Mouse (Mus musculus) adrenal gland, adult (tissue): ENCODE results near the gene Ppat.
"Not testable (repeated sequence)": the region's sequence is repeated elsewhere in the genome, so short reads cannot be mapped to it uniquely, and the experiment has no call there.

Experiments used
- DNase-seq, 2 experiments: peaks; one replicate each; pipeline ENCODE4 v3.0.0; 2022 to 2023; ENCODE audit warnings: low spot score in 1 of 2; ENCODE audit not compliant: inconsistent age in 2 of 2

The Ppat gene

DNA sequence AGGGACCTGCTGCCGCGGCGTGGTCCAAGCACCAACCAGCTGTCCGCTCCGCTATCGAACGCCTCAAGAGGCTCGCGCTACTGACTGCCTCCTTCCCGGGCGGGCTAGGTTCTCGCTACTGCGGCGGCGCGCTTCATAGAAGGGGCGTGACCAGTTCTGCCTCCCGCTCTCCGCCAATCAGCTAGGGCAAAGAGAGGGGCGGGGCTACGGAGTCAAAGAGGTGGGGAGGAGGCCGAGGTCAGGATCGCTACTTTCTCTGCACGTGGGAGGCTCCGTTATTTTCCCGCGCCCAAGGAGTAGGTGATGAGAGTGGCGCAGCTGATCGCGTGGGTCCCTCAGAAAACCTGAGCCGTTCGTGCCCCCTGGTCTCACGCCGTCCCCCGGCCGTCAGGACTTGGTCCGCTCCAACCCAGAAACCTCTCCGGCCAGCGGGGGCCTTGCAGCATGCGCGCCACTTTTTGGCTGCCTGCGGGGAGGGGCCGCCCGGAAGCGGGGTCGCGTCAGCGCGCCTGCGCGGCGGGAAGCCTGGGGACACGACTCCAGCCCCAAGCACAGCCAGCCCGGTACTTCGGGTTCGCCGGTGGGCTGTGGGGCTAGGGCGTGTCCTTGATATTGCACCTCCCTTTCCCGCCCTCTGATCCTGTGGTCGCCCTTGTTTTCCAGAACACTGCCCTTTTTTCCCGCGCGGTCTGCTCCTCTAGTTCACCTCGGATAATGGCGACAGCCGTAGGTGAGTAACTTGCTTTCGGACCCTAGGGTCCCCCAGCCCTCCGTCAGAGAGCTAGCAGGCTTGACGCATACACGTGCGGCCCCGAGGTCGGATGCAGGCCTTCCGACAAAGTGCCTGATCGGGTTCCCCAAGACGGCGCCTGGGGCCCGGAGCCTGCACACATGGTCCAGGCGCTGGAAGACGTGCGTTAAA, at the start of gene Ppat, which contains the start of gene Paics:
Gene Ppat, minus strand, starts transcription at position 473 of the 922 bp plus-strand sequence.
Gene Paics, plus strand, starts transcription at position 202 of the 922 bp plus-strand sequence.
- DNase-seq: peak; percentile 99 to 100

DNA sequence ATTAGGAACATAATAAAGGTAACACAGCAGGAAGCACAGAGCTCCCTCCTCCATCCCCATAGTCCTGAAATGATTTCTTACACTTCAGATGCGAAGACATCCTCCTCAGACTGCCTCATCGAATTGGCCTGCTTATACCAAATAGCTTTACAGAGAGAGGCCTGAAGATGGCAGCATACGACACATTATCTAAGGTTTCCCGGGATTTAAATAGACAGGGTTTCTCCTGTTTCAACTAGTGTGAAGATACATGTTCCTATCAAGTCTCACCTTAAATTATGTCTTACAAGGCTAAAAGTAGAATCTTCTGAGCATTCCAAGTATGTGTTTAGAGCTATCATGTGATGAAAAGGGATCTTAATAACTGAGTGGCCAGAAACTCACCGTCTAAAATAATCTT, 47.0 kb upstream of the Ppat start:
- peak in 1 of 2 experiments; percentile 46 for DNase-seq

DNA sequence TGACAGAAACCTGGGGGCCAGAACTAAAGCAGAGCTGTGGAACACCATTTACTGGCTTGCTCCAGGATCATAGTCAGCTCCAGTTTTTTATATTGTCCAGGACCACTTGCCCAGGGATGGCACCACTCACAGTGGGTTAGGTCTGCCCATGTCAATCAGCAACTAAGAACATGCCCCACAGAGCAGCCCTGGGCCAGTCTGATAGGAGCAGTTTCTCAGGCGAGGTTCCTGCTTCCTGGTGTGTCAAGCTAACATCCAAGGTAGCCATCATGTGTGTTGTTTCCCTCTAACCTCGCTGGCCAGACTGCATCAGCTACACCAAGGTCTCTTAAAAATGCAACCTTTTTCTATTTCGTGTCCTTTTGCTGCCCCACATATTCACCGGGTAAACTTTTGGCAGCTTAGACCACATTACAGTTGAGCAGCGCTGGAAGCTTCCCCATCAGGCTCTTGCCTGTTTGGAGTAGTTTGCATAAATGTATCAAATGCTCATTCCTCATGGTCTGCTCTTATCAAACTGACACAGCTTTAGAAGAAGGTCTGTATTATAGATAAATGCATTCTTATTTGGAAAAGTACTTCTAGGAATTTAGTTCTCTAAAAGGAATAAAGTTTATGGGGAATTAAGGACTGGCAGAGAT, 41.9 kb upstream of the Ppat start:
- DNase-seq: no peak

DNA sequence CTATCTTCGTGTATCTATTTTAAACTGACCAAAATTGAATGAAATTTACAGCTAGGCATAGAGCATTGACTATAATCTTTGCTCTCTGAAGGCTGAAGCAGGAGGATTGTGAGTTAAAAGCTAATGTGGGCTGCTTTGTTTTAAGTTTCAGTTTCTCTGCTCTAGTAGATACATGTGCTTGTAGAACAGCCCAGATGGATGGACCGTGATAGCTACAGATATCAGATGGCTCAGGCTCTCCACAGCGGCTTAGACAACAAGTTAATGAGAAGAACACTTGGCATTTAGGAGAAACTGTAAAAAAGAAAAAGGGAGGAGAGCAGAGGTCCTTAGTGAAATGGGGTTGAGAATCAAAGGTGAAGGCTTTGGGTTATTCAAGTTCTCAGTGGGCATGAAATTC, 39.4 kb upstream of the Ppat start:
- DNase-seq: no peak

DNA sequence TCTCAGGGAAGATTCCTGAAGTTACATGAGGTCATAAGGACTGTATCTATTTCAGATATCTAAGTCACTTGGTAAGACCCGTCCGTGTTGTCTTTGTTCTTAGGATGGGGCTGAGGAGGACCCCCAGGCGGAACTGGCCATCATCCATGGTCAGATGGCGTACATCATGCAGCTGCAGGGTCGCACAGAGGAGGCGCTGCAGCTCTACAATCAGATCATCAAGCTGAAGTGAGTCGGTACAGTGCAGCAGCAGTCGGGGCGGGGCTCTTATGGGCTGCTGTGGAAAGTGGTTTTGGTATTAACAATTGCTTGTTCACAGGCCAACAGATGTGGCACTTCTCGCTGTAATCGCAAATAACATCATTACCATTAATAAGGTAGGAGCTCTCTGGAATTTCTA, 32.6 kb upstream of the Ppat start:
- DNase-seq: no peak

DNA sequence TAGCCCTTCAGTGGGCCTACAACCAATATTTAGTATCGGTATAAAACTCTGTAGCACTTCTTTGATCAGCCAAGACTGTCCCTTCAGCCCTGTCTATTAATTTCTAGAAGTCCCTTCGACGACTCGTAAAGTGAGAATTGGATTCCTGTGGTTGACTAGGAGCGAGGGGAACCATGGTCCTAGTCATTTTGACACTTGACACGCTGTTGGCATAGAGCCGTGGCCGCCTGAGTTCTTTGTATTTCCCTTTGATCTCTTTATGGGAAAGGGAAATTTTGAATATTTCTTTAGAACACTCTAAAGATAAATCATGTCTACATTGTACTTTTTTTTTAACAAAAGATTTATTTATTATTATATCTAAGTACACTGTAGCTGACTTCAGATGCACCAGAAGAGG, 24.4 kb upstream of the Ppat start:
- DNase-seq: peak; percentile 53 to 70

DNA sequence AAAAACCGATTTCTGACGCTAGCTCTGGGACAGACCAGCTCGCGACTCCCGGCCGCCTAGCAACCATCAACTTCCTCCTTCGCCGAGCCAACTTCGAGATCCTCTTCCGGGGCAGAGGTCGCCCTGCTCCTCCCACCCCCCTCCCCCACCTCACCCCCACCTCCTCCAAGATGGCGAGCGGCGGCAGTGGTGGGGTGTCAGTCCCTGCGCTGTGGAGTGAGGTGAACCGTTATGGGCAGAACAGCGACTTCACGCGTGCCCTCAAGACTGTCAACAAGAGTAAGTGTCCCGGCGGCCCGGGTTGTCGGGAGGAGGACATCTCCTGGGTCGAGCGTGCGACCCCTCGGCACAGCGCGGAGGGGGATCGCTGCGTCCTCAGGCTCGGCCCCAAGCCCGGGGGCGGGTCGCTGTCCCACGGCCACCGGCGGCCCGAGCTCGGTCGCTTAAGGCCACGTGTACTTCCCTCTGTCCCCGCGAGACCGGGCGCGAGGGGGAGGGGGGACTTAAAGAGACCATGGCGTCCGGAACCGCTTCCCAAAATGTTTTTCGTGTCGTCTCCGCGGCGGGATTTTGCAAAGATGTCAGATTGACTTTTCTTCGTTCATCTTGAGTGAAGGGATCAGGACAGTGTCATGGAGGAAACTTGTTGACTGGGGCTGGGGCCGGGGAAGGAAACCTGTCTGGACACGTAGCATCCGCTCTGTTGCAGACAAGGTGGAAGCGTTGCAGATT, 23.3 kb upstream of the Ppat start, which contains the start of gene Srp72:
Gene Srp72, plus strand, starts transcription at position 130 of the 732 bp plus-strand sequence.
- peak; percentile 90 to 96 for DNase-seq

DNA sequence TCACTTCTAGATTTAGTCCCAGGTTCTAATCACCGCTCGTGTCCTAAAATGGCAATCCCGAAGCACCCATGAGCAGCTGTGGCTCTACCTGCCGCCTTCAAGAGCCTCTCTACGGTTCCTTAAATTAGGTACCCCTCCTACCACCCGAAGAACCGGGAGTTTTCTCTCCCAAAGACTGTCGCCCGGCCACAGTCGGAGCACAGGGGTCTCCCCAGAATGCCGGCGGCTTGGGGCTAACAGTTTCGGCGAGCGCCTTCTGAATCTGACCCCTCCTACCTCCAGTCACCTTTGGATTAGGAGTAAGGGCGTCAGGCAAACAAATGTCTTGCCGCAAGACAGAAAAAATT, 22.8 kb upstream of the Ppat start:
- DNase-seq: no peak

DNA sequence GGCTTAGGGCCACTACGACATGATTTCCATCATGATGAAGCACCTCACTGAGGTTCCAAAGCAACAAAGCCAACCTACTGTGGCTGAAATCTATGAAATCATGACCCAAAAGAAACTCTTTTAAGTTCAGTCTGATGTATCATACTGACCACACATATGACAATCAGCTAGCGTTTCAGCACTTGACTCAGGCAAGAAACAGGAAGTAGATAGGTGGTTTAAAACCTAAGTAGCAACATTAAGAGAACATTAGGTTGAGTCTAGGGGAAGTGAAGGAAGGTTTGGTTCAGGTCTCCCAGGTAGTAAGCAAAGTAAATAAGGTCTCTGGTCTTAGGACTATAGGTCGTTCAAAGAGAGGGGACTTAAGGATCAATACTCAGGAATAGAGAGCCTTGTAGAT, 22.1 kb upstream of the Ppat start:
- DNase-seq: no peak

DNA sequence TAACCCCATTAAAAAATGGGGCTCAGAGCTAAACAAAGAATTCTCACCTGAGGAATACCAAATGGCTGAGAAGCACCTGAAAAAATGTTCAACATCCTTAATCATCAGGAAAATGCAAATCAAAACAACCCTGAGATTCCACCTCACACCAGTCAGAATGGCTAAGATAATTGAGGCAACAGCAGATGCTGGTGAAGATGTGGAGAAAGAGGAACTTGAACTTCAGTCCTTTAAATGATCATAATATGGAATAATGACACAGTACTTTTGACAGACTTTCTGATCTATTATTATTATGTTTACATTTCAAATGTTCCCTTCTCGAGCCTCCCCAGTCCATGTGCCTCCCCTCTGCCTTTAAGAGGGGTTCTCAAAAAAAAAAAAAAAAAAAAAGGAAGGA, 19.7 kb upstream of the Ppat start:
- DNase-seq: not testable (repeated sequence)

DNA sequence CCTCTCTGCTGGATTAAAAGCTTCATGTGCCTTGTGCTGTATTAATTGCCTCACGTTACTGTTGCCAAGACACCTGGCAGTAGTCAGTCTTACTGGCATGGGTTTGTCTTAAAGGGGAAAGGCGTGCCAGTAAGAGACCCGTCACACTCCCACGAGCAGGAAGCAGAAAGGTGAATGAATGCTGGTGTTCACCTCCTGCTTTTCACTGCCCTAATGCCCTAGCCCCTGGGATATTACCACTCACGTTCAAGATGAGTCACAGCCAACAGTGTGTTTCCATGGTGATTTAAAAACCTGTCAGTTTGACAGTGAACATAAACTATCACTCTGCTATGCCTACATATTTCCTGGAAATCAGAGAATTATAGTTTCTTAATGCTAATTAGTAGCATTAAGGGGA, 17.9 kb upstream of the Ppat start:
- DNase-seq: peak in 1 of 2 experiments; percentile 35

DNA sequence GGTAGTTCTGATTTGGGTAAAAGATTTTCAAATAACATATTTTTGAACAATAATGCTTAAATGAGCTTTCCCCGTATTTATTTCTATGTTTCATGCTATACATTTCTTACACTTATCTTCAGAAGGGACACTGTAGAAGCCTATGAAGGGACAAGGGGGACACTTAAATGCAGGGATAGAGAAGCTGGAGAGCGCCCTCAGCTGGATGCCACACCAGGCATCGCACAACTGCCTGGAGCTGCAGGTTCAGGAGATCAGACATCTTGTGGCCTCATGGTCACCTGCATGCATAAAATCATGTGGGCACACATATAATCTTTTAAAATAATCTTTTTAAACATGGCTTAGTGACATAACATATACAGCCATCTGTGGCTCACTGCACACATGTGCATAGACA, 13.3 kb upstream of the Ppat start:
- DNase-seq: peak; percentile 31 to 55

DNA sequence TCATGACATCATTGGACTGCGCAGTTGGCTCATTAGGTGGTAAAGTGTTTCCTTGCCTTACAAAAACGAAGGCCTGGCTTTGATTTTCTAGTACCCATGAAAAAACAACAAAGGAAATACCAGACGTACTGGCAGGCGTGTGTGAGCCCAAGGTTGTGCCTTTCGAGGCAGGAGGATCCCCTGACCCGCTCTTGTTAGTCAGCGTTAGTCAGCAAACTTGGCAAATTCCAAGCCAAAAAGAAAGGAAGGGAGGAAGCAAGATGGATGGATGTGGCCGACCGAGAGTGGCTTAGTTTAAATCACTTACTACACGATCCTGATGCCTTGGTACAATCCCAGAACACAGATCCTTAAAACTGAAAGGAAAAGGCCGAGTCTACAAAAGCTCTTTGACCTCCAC, 11.2 kb upstream of the Ppat start:
- peak; percentile 78 to 90 for DNase-seq

DNA sequence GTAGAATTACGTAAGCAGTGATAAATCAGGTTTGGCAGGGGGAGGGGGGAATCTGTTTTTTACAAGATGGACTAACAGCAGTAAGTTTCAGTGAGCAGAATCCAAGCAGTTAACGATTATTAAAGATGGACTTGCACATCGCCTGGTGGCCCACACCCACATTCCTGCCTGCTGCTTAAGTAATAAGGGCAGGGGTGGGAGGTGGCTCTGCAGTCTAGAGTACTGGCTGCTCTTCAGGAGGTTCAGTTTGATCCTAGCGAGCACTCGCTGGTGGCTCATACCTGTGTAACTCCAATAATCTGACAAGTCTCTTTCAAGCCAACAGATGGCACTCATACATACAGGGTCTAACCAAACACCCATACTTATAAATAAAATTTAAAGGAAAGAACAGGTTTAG, 8.2 kb upstream of the Ppat start:
- no peak for DNase-seq

DNA sequence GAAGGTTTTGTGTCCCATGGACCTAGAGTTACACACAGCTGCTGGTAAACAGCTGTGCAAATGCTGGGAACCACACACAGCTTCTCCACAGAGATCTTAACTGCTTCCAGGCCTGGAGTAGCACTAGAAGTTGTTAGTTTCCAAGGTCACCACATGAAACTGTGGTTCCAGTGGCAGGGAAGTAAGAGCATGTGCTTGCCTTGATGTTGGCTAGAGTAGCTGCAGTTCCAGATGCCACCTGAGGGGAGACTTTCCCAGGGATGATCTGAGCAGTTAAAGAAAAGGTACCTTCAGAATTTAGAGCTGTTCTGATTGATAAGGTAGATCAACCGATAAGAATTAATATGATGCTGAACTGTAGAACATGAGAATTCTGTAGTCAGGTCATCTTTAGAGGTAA, 6.6 kb upstream of the Ppat start:
- no peak for DNase-seq

DNA sequence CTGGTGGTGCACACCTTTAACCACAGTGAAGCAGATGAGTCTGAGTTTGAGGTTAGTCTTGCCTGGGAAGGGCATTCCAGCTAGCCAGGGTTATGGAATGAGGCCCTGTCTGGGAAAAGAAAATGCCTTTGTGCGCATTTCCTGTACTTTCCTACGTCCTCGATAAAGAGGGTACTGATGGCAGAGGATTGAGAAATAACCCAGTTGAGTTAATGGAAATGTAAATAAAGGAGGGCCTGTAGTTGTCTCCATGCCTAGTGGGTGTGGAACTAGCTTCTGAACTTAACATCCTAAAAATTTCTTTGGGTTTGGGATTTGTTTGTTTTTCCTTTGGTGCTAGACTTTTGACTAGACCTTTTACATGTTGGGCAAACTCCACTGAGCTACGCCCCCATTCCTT, 4.1 kb upstream of the Ppat start:
- no peak for DNase-seq

DNA sequence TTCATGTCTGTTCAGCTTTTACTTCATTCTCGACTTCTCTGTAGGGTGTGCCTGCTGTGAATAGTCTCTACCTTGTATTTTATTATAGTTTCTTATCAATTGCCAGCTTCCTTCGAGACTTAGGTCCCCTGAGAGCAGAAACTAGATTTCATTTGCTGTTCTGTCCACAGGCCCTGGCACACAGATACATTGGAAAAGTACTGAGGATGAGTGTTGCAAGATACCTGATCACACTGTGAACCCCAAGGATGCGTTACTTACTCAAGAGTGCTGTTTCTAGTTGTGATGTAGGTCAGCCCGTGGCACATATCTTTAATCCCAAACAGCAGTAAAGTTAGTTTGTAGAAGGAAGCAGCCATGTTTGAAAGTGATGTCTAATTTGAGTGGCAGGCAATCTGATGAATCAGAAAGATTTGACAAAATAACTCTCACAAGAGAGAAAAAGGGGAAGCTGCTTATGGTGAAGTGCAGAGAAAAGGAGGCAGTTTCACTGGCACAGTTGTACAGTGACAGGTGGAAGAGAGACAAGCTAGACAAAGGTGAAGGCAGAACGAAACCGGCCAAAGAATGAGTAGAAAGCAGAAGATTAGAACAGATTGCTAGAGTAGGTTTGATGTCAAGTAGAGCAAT, 3.0 kb upstream of the Ppat start:
- peak in 1 of 2 experiments; percentile 82 for DNase-seq

DNA sequence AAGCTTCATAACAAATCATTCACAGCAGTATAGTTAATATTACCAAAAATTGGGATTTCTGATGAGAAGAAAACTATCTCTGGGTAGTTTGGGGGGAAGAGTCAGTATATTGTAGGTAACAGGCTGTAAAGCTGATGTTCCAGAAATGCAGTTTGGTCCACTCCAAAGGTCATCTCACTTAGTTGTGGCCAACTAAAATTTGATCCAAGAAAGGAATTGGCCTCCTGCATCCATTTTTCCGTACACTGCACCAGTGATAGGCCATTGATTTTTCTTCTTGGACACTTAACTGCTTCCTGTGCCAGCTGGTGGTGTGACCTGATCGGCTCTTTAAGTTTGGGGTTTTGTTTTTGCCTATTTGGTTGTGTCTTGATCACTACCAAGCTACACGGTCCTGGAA, 2.4 kb upstream of the Ppat start:
- DNase-seq: peak in 1 of 2 experiments; percentile 42

DNA sequence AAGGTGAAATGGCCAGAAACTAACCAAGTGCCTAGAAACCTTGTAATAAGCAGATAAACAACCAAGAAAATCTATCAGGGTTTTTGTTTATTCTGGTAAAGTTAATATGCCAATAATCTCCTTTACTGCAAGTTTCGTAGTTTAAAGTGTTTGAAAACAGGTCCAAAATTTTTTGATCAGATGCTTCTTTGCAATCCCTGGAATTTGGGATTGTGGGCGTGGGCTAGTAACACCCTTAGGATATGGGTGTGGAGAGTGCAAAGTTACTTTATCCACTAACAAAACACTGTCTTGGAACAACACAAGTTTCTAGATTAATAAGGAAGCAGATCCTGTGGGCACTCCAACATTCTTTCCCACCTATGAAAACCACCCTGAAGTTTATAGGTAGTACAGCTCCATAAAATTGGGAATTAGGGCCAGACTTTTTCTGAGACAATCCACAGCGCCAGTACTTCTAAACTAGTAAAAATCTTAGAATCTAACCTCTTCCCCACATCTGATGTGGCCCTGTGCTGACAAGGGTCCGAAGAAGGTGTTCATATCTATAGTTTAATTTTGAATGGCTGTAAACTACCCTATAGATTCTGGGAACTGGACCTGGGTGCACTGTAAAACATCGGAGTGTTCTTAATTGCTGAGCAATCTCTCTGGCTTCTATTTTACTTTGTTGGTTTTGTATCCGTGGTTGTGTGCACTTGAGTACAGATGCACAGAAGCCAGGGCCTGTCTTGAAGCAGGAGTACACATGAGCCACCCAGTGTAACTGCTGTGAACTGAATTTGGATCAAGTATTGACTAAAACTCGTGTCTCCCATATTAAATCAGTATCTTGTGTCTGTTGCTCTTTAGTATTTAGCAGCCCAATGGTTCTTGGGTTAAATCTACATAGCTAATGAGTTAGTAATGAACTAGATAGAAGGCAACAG, 998 bp upstream of the Ppat start:
- DNase-seq: peak in 1 of 2 experiments; percentile 54
